Mouse (Mus musculus): ENCODE measurements at regions not wholly inside any gene's neighbourhood (a gene's known extent, or its start where the extent isn't known, plus 50 kb on each side); places are given as distances from the start of the nearest gene placed in this dataset.

DNA sequence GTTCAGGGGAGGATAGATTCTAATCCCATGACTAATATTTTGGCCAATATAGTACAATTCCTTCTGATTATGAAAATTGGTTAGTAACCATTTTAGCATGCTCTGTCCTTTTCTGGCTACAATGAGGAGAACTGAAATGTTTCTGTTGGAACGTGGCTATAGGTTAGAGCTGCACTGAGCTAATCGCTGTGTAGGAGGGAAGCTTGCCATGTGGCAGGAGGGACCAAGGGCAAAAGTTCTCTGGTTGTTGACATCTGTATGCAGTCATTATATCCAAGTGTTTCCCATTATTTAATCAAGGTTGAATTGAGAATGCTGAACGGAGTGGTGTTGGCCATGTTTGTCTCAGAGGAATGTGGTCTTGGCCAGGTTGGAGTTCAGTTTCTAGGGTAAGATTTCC is 253.5 kb downstream of the Fam173b start:
- H3K36me3 ChIP-seq (ENCODE audit: control insufficient read depth, insufficient read depth, low read length, poor library complexity, severe bottlenecking): no peaks in the 10 kb centered on the region
- no peaks in the 10 kb centered on the region for H3K4me1 ChIP-seq (ENCODE audit: control insufficient read depth, insufficient read depth, low read length)
- no peaks in the 10 kb centered on the region for H3K27me3 ChIP-seq (ENCODE audit: control insufficient read depth, insufficient read depth, low read length, poor library complexity, severe bottlenecking)
- H3K27ac ChIP-seq (ENCODE audit: insufficient read depth, low read length): no peak overlapping the region
- no peaks in the 10 kb centered on the region for H3K9me3 ChIP-seq (replicated peaks; ENCODE audit: control insufficient read depth, insufficient read depth, low read length, poor library complexity, severe bottlenecking)
- TF ChIP-seq POLR2A (IDR thresholded peaks at IDR 0.05; ENCODE audit: insufficient read depth, low read length): no peak
- no peak overlapping the region for H3K9ac ChIP-seq (ENCODE audit: low read depth, poor library complexity, severe bottlenecking)
- no peak overlapping the region for H3K4me3 ChIP-seq (ENCODE audit: low read depth, low read length)

DNA sequence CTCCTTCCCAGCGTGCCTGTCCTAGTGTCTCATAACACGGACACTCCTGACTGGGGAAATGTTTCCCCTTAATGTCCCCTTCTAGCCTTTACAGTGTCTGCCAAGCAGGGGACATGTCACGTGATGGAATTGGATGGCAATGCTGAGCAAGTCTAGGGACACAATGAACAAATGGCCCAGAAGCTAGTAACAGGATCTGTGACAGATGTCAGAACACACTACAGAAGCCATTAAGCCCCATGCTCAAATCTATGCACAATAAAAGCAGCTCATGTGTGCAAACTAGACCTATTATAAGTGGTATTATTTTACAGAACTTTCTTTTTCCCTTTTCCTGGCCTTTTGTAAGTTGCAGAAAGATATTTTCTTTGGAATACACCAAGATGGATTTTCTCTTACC is 267.4 kb downstream of the Fam173b start:
- Histone ChIP-seq H3K27me3 (ENCODE audit: control insufficient read depth, insufficient read depth, low read length, poor library complexity, severe bottlenecking) (no peaks in the 10 kb centered on the region), H3K27ac (ENCODE audit: insufficient read depth, low read length) (no peak overlapping the region), H3K9ac (ENCODE audit: low read depth, poor library complexity, severe bottlenecking) (no peak overlapping the region)

DNA sequence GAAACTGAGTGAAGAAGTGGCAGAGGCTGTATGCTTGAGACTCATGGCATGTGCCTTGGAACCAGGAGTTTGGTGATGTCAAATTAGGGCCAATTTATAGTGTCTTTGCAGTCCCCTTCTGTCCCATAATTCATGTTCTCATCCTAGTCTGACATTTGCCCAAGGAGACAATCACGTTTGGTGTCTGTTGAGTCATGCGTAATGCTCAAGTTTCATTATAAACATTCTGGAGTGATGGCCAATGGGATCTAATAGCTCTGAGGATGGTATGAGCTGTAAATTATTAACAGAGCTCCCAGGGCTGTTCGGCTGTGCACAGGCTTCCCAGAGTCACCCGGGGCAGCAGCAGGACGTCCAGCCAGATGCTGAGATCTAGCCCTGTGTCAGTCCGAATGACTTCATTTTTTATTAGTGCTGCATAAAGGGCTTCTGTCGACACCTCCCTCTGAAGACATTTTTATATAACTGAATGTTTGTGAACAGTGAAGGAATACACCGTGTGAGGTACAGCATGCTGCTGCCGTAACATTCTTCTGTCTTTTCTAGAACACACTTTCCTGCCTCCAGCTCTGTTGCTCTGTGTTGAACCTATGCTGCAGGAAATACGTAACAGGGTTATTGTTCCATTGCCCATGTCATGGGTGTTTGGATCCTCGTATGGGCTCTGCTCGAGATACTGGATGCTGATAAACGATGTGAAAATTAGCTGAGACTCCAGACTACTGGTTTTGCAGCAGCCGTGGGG is 268.2 kb downstream of the Fam173b start:
- TF ChIP-seq CTCF (IDR thresholded peaks at IDR 0.05; ENCODE audit: low read depth, low read length): no peak
- no peak for TF ChIP-seq EP300 (IDR thresholded peaks at IDR 0.05; ENCODE audit: insufficient read depth, low read depth, low read length)
- no peak for TF ChIP-seq POLR2A (IDR thresholded peaks at IDR 0.05; ENCODE audit: insufficient read depth, low read length)
- no peak overlapping the region for H3K27ac ChIP-seq (ENCODE audit: insufficient read depth, low read length)
- H3K36me3 ChIP-seq (ENCODE audit: control insufficient read depth, insufficient read depth, low read length, poor library complexity, severe bottlenecking): no peaks in the 10 kb centered on the region
- H3K9me3 ChIP-seq (replicated peaks; ENCODE audit: control insufficient read depth, insufficient read depth, low read length, poor library complexity, severe bottlenecking): no peaks in the 10 kb centered on the region
- H3K9ac ChIP-seq (ENCODE audit: low read depth, poor library complexity, severe bottlenecking): no peak overlapping the region
- H3K4me1 ChIP-seq (ENCODE audit: control insufficient read depth, insufficient read depth, low read length): no peaks in the 10 kb centered on the region
- no peak overlapping the region for H3K4me3 ChIP-seq (ENCODE audit: low read depth, low read length)
- no peaks in the 10 kb centered on the region for H3K27me3 ChIP-seq (ENCODE audit: control insufficient read depth, insufficient read depth, low read length, poor library complexity, severe bottlenecking)

More for the DNA sequence above, 267.4 kb downstream of the Fam173b start:
- H3K4me3 ChIP-seq (ENCODE audit: low read depth, low read length): no peak overlapping the region
- H3K4me1 ChIP-seq (ENCODE audit: control insufficient read depth, insufficient read depth, low read length): no peaks in the 10 kb centered on the region
- no peak for TF ChIP-seq CTCF (IDR thresholded peaks at IDR 0.05; ENCODE audit: low read depth, low read length)
- TF ChIP-seq EP300 (IDR thresholded peaks at IDR 0.05; ENCODE audit: insufficient read depth, low read depth, low read length): no peak
- TF ChIP-seq POLR2A (IDR thresholded peaks at IDR 0.05; ENCODE audit: insufficient read depth, low read length): no peak
- no peaks in the 10 kb centered on the region for H3K9me3 ChIP-seq (replicated peaks; ENCODE audit: control insufficient read depth, insufficient read depth, low read length, poor library complexity, severe bottlenecking)
- H3K36me3 ChIP-seq (ENCODE audit: control insufficient read depth, insufficient read depth, low read length, poor library complexity, severe bottlenecking): no peaks in the 10 kb centered on the region

DNA sequence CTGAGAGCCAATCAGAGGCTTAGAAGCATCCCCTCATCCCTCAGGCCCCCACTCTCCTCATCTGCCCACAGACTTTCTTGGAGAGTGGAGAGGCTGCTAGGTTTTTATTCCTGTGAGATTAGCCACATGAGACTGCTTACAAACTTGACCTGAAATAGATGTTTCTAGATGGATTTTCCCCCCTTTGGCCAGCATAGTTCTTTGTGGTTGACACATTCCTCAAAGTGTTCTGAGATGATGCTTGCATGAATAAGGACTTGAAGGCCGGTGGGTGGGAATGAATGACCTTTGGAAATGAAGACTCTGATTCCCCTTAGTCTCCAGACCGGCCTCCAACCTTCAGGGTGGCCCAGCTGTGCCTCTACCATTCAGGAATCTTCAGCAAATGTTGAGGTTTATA is 273.8 kb downstream of the Fam173b start:
- no peaks in the 10 kb centered on the region for H3K4me1 ChIP-seq (ENCODE audit: control insufficient read depth, insufficient read depth, low read length)
- no peak overlapping the region for H3K4me3 ChIP-seq (ENCODE audit: low read depth, low read length)
- no peaks in the 10 kb centered on the region for H3K36me3 ChIP-seq (ENCODE audit: control insufficient read depth, insufficient read depth, low read length, poor library complexity, severe bottlenecking)
- no peak overlapping the region for H3K9ac ChIP-seq (ENCODE audit: low read depth, poor library complexity, severe bottlenecking)
- no peaks in the 10 kb centered on the region for H3K27me3 ChIP-seq (ENCODE audit: control insufficient read depth, insufficient read depth, low read length, poor library complexity, severe bottlenecking)
- H3K9me3 ChIP-seq (replicated peaks; ENCODE audit: control insufficient read depth, insufficient read depth, low read length, poor library complexity, severe bottlenecking): no peaks in the 10 kb centered on the region
- TF ChIP-seq POLR2A (IDR thresholded peaks at IDR 0.05; ENCODE audit: insufficient read depth, low read length) (no peak), CTCF (IDR thresholded peaks at IDR 0.05; ENCODE audit: low read depth, low read length) (no peak), EP300 (IDR thresholded peaks at IDR 0.05; ENCODE audit: insufficient read depth, low read depth, low read length) (no peak)
- H3K27ac ChIP-seq (ENCODE audit: insufficient read depth, low read length): no peak overlapping the region

DNA sequence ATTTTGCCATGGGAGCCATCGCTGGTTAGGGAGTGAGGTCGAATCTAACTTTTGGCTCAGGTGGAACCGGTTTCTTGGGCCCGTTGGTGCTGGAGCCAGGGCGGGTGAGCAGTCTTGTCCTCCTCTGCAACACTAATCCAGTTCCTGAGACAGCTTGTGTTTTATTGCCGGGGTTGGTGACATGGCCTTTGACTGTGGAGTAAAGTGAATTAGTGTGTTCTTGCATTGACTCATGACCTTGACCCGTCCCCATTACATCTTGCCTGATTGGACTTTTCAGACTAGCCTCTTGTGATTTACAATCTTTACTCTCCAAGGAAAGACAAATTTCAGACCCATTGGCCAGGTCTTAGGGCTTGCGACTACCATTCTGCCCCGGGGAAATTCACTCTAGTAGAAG is 278.8 kb downstream of the Fam173b start:
- H3K9me3 ChIP-seq (replicated peaks; ENCODE audit: control insufficient read depth, insufficient read depth, low read length, poor library complexity, severe bottlenecking): no peaks in the 10 kb centered on the region
- TF ChIP-seq EP300 (IDR thresholded peaks at IDR 0.05; ENCODE audit: insufficient read depth, low read depth, low read length) (no peak), POLR2A (IDR thresholded peaks at IDR 0.05; ENCODE audit: insufficient read depth, low read length) (no peak), CTCF (IDR thresholded peaks at IDR 0.05; ENCODE audit: low read depth, low read length) (no peak)
- no peaks in the 10 kb centered on the region for H3K4me1 ChIP-seq (ENCODE audit: control insufficient read depth, insufficient read depth, low read length)
- no peak overlapping the region for H3K9ac ChIP-seq (ENCODE audit: low read depth, poor library complexity, severe bottlenecking)
- no peak overlapping the region for H3K4me3 ChIP-seq (ENCODE audit: low read depth, low read length)
- no peak overlapping the region for H3K27ac ChIP-seq (ENCODE audit: insufficient read depth, low read length)
- H3K36me3 ChIP-seq (ENCODE audit: control insufficient read depth, insufficient read depth, low read length, poor library complexity, severe bottlenecking): no peaks in the 10 kb centered on the region
- H3K27me3 ChIP-seq (ENCODE audit: control insufficient read depth, insufficient read depth, low read length, poor library complexity, severe bottlenecking): no peaks in the 10 kb centered on the region

DNA sequence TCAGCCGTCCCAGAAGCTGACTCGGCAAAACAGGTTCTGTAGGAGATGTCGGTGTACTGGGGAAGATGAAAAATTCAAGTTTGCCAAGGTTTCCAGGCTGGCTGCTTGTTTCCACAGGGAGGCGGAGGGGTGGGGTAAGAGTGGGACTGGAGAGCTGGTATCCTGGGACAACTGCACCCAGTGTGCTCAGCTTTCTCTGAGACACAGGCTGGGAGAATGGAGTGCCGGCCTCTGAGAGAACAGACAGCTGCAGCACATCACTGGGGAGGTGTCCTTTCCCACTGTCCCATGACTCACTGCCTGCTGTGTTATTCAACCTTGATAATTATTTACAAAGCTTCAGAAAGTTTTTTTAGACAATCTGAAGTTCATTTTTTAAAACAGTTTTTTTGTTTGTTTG is 280.7 kb downstream of the Fam173b start:
- H3K4me3 ChIP-seq (ENCODE audit: low read depth, low read length): no peak overlapping the region
- no peaks in the 10 kb centered on the region for H3K4me1 ChIP-seq (ENCODE audit: control insufficient read depth, insufficient read depth, low read length)
- no peaks in the 10 kb centered on the region for H3K27me3 ChIP-seq (ENCODE audit: control insufficient read depth, insufficient read depth, low read length, poor library complexity, severe bottlenecking)
- H3K27ac ChIP-seq (ENCODE audit: insufficient read depth, low read length): no peak overlapping the region
- H3K9me3 ChIP-seq (replicated peaks; ENCODE audit: control insufficient read depth, insufficient read depth, low read length, poor library complexity, severe bottlenecking): no peaks in the 10 kb centered on the region
- no peak overlapping the region for H3K9ac ChIP-seq (ENCODE audit: low read depth, poor library complexity, severe bottlenecking)
- H3K36me3 ChIP-seq (ENCODE audit: control insufficient read depth, insufficient read depth, low read length, poor library complexity, severe bottlenecking): no peaks in the 10 kb centered on the region
- TF ChIP-seq EP300 (IDR thresholded peaks at IDR 0.05; ENCODE audit: insufficient read depth, low read depth, low read length): no peak
- no peak for TF ChIP-seq POLR2A (IDR thresholded peaks at IDR 0.05; ENCODE audit: insufficient read depth, low read length)
- TF ChIP-seq CTCF (IDR thresholded peaks at IDR 0.05; ENCODE audit: low read depth, low read length): no peak
